Mouse (Mus musculus) embryonic facial prominence, embryonic 12.5 days (tissue): ENCODE measurements around the gene Plod3. TPM values are rescaled to one million over a fixed set of nuclear protein-coding genes. Genes with fewer than 3 reads are reported as not detected.
A peak's percentile ranks its signal among the peaks of the same experiment; 100 is the strongest.

ENCODE experiments used
- ATAC-seq: fragments of 200-750 bp; cut with Nextera tagmentation; 2 replicates; pipeline ENCODE4 v1.8.0; 2017; ENCODE audit not compliant: insufficient number of reproducible peaks, insufficient read depth, low FRiP score, low TSS enrichment
- H3K27ac ChIP-seq: fragments of 300-500 bp; sonication (generic); 2 replicates; pipeline ENCODE4 v1.5.1; 2016; ENCODE audit warnings: mild to moderate bottlenecking
- H3K27me3 ChIP-seq: fragments of 300-500 bp; sonication (generic); 2 replicates; pipeline ENCODE4 v1.6.1; 2016; ENCODE audit warnings: mild to moderate bottlenecking, moderate library complexity
- H3K36me3 ChIP-seq: fragments of 300-500 bp; sonication (generic); 2 replicates; pipeline ENCODE4 v1.6.1; 2016; ENCODE audit warnings: mild to moderate bottlenecking
- H3K4me1 ChIP-seq: fragments of 300-500 bp; sonication (generic); 2 replicates; pipeline ENCODE4 v1.6.1; 2016
- H3K4me2 ChIP-seq: fragments of 300-500 bp; sonication (generic); replicated peaks from 2 replicates; pipeline ENCODE4 v1.6.1; 2016; ENCODE audit warnings: mild to moderate bottlenecking, moderate library complexity
- H3K4me3 ChIP-seq: fragments of 300-500 bp; sonication (generic); 2 replicates; pipeline ENCODE4 v1.5.1; 2016; ENCODE audit warnings: mild to moderate bottlenecking
- H3K9ac ChIP-seq: fragments of 300-500 bp; sonication (generic); 2 replicates; pipeline ENCODE4 v1.6.1; 2016; ENCODE audit warnings: mild to moderate bottlenecking, moderate library complexity
- H3K9me3 ChIP-seq: fragments of 300-500 bp; sonication (generic); 2 replicates; pipeline ENCODE4 v1.6.1; 2016; ENCODE audit warnings: mild to moderate bottlenecking, moderate library complexity
- WGBS: fragments of 180-500 bp; shearing (Covaris S2); methylation state at CpG from one replicate; pipeline ENCODE4 v1.1.7; 2016; 5-methylcytosine and 5-hydroxymethylcytosine counted together
- microRNA counts: library from miRNA; unstranded; fragments of <30 nt; microRNA quantifications from one replicate; lab custom pipeline; 2017
- microRNA-seq: library from miRNA; unstranded; fragments of <30 nt; microRNA quantifications from one replicate; pipeline ENCODE4, GENCODE M21; 2017
- polyA plus RNA-seq: library from polyadenylated mRNA; unstranded; fragments of >200 nt; fragmentation: Nextera tagmentation; extraction: Ambion mirVana; gene quantifications from 2 replicates; pipeline ENCODE4 v1.2.1, GENCODE M21; 2016

The Plod3 gene
- polyA plus RNA-seq, 1 experiment from 2014 or later = 41.5 TPM

- no peak overlapping the region for H3K27ac ChIP-seq
- no peak overlapping the region for H3K9ac ChIP-seq
- H3K36me3 ChIP-seq = peaks cover 36% of the 10 kb centered on the region
- no peak for ATAC-seq
- WGBS = 96% methylated on average over 7 of the region's 7 CpGs
- no peaks in the 10 kb centered on the region for H3K9me3 ChIP-seq
- H3K4me2 ChIP-seq = no peak overlapping the region
- peaks cover 14% of the 10 kb centered on the region; the same call in 1 of the 2 replicates for H3K4me1 ChIP-seq
- H3K27me3 ChIP-seq = no peaks in the 10 kb centered on the region
- H3K4me3 ChIP-seq = no peak overlapping the region
Observed at GRCm38 (mm10) chr5:137043997-137044396, 57.2 kb downstream of the Plod3 start.

- under 1% methylated on average over 48 of the region's 48 CpGs for WGBS
- Histone ChIP-seq H3K27ac (peak within 1 kb of the TSS; percentile 68; the same call in 1 of the 2 replicates), H3K9ac (peak within 1 kb of the TSS; percentile 67), H3K4me1 (peaks cover 14% of the 10 kb centered on the region; the same call in 1 of the 2 replicates), H3K9me3 (no peaks in the 10 kb centered on the region), H3K4me2 (peak within 1 kb of the TSS; percentile 73), H3K27me3 (no peaks in the 10 kb centered on the region), H3K36me3 (peaks cover 20% of the 10 kb centered on the region), H3K4me3 (peak within 1 kb of the TSS; percentile 61)
- ATAC-seq = peak; percentile 89
Observed at GRCm38 (mm10) chr5:137045402-137046323, 58.8 kb downstream of the Plod3 start, which contains the start of gene Ap1s1. TSS of gene Ap1s1 (minus strand) at chr5:137046135.

MicroRNA genes within 50 kb of the gene (microRNA counts, 519-probe panel; counts per million panel counts)
- microRNA mmu-miR-702 (lab: Ali Mortazavi, UCI) = 460 counts per million, percentile 65 among the panel's probes with 10 or more counts

Small RNA genes within 50 kb of the gene (microRNA-seq; reads per million reads assigned to microRNA genes)
- gene Mir702 = 46.6 reads per million, percentile 43 among the genes with 10 or more reads in this experiment

Other genes with a start within 250 kb of the Plod3 start
- 239 and 242 TPM in 2 replicates for gene Col26a1, start 103.8 kb upstream of the Plod3 start, polyA plus RNA-seq
- gene Ift22, start 78.9 kb upstream of the Plod3 start, polyA plus RNA-seq = 67.9 and 70.2 TPM in 2 replicates
- gene Fis1, start 33.7 kb upstream of the Plod3 start, polyA plus RNA-seq = 286 and 305 TPM in 2 replicates
- gene Cldn15, start 20.4 kb upstream of the Plod3 start, polyA plus RNA-seq = 0.17 TPM in 1 of 2 replicates, not detected in the other
- 115 and 128 TPM in 2 replicates for gene Znhit1, start 1.0 kb downstream of the Plod3 start, polyA plus RNA-seq
- 1.2 and 2.5 TPM in 2 replicates for gene Vgf, start 39.4 kb downstream of the Plod3 start, polyA plus RNA-seq
- gene Ap1s1, start 59.1 kb downstream of the Plod3 start, polyA plus RNA-seq = 173 and 175 TPM in 2 replicates
- gene Serpine1, start 85.2 kb downstream of the Plod3 start, polyA plus RNA-seq = 0.25 and 0.36 TPM in 2 replicates
- 6.6 and 6.8 TPM in 2 replicates for gene Trim56, start 129.2 kb downstream of the Plod3 start, polyA plus RNA-seq
- not detected in 2 replicates for gene Muc3, start 162.3 kb downstream of the Plod3 start, polyA plus RNA-seq
- 0.08 TPM in 1 of 2 replicates, not detected in the other for gene Muc3a, start 225.4 kb downstream of the Plod3 start, polyA plus RNA-seq